Mouse (Mus musculus) c-Kit-positive CD71-positive TER-119-positive erythroid progenitor cells, embryonic 14.5 days (primary cell): ENCODE measurements around the gene Degs2.

Experiments
- DNase-seq: peaks from one replicate; pipeline ENCODE4 v3.0.0-alpha.2; 2013; ENCODE audit warnings: low spot score

The Degs2 gene

GRCm38 (mm10) chr12:108651053-108651660 lies 51.0 kb downstream of the Degs2 start:
- no peak for DNase-seq

- DNase-seq: no peak
These were observed 54.3 kb downstream of the Degs2 start for GRCm38 (mm10) chr12:108647784-108648183.

- DNase-seq: no peak
These were observed 55.9 kb downstream of the Degs2 start for GRCm38 (mm10) chr12:108646234-108646633.

GRCm38 (mm10) chr12:108642019-108642418 lies 60.1 kb downstream of the Degs2 start:
- DNase-seq: no peak

GRCm38 (mm10) chr12:108639126-108639525 lies 63.0 kb downstream of the Degs2 start:
- no peak for DNase-seq

GRCm38 (mm10) chr12:108637440-108637839 lies 64.7 kb downstream of the Degs2 start:
- DNase-seq: no peak

GRCm38 (mm10) chr12:108635501-108635900 lies 66.6 kb downstream of the Degs2 start:
- no peak for DNase-seq

- DNase-seq: no peak
These were observed 68.1 kb downstream of the Degs2 start for GRCm38 (mm10) chr12:108634031-108634430.

GRCm38 (mm10) chr12:108632501-108632900 lies 69.6 kb downstream of the Degs2 start:
- no peak for DNase-seq

- no peak for DNase-seq
These were observed 71.1 kb downstream of the Degs2 start for GRCm38 (mm10) chr12:108630741-108631688.

GRCm38 (mm10) chr12:108629556-108629955 lies 72.6 kb downstream of the Degs2 start:
- no peak for DNase-seq
